7 mouse cellular contexts compared by ENCODE assay signal in genomic region chr11:117482677-117483511, GRCm38 (mm10). TPM values are rescaled to one million over a fixed set of nuclear protein-coding genes. Genes with fewer than 3 reads are reported as not detected.
DNase-seq lines count a peak whose midpoint lies in the region; ATAC-seq and TF ChIP-seq lines count a peak whose summit lies in the region.

No protein-coding gene starts in this region.

- H3K4me1 ChIP-seq in embryonic facial prominence, embryonic 15.5 days, result peaks cover 56% of the 10 kb centered on the region
- peaks cover 21 to 25% of the 10 kb centered on the region in 2 experiments for H3K4me1 ChIP-seq in heart, embryonic 14.5 days (ENCODE audit: control insufficient read depth in 2 of 2, insufficient read depth in 2 of 2, low read length in 2 of 2)
- peaks cover 7% of the 10 kb centered on the region for H3K4me1 ChIP-seq in liver, adult 2 months (ENCODE audit: control insufficient read depth, insufficient read depth, low read length)
- H3K4me1 ChIP-seq in stomach, embryonic 14.5 days (ENCODE audit: control insufficient read depth, insufficient read depth, low read length), result peaks cover 18% of the 10 kb centered on the region

- H3K4me3 ChIP-seq in embryonic facial prominence, embryonic 15.5 days (replicated peaks), result peak overlapping the region; percentile 23
- peak overlapping the region; percentile 26 to 36 for H3K4me3 ChIP-seq in heart, embryonic 14.5 days (ENCODE audit: control insufficient read depth in 1 of 2, insufficient read depth in 1 of 2, low read depth in 1 of 2, low read length in 2 of 2)
- peak overlapping the region; percentile 11; the same call in 1 of the 2 replicates for H3K4me3 ChIP-seq in liver, adult 2 months (ENCODE audit: insufficient read depth, low read depth, low read length)
- peak overlapping the region; percentile 22 for H3K4me3 ChIP-seq in stomach, embryonic 14.5 days (ENCODE audit: low read depth, low read length)

- no peaks in the 10 kb centered on the region for H3K27me3 ChIP-seq in embryonic facial prominence, embryonic 15.5 days
- 0 out of 2 replicates have a peak, but pooled peaks cover 4% of the 10 kb centered on the region for H3K27me3 ChIP-seq in heart, embryonic 14.5 days (ENCODE audit: control insufficient read depth, insufficient read depth, low read length)
- H3K27me3 ChIP-seq in liver, adult 2 months (ENCODE audit: control insufficient read depth, insufficient read depth, low read length), result no peaks in the 10 kb centered on the region
- no peaks in the 10 kb centered on the region for H3K27me3 ChIP-seq in stomach, embryonic 14.5 days (ENCODE audit: control insufficient read depth, insufficient read depth, low read length)

- peak overlapping the region; percentile 49 for H3K4me2 ChIP-seq in embryonic facial prominence, embryonic 15.5 days (replicated peaks)
- H3K4me2 ChIP-seq in heart, embryonic 14.5 days (ENCODE audit: low read length), result peak overlapping the region; percentile 68
- H3K4me2 ChIP-seq in stomach, embryonic 14.5 days (replicated peaks; ENCODE audit: low read depth, low read length), result peak overlapping the region; percentile 37

- H3K27ac ChIP-seq in embryonic facial prominence, embryonic 15.5 days (replicated peaks), result peak overlapping the region; percentile 85
- H3K27ac ChIP-seq in heart, embryonic 14.5 days (replicated peaks in 1 of 2; ENCODE audit: control insufficient read depth in 1 of 2, insufficient read depth in 1 of 2, low read depth in 2 of 2, low read length in 2 of 2), result no peak overlapping the region; a peak in 1 of 4 replicates
- H3K27ac ChIP-seq in liver, adult 2 months (replicated peaks; ENCODE audit: insufficient read depth, low read depth, low read length), result no peak overlapping the region
- peak overlapping the region; percentile 82; the same call in 1 of the 2 replicates for H3K27ac ChIP-seq in stomach, embryonic 14.5 days (ENCODE audit: low read length)

- ATAC-seq in embryonic facial prominence, embryonic 15.5 days (ENCODE audit: insufficient number of reproducible peaks, low FRiP score, low TSS enrichment, low read depth), result peak; percentile 55
- ATAC-seq in heart, embryonic 14.5 days (ENCODE audit: insufficient number of reproducible peaks, insufficient read depth, low FRiP score, low read depth), result peak; percentile 62
- peak; percentile 71; the same call in 1 of the 2 replicates for ATAC-seq in stomach, embryonic 14.5 days (ENCODE audit: insufficient number of reproducible peaks, insufficient read depth, low FRiP score, low read depth)

- no peaks in the 10 kb centered on the region for H3K9me3 ChIP-seq in embryonic facial prominence, embryonic 15.5 days (replicated peaks)
- H3K9me3 ChIP-seq in heart, embryonic 14.5 days (ENCODE audit: control insufficient read depth, low read length), result no peaks in the 10 kb centered on the region
- H3K9me3 ChIP-seq in stomach, embryonic 14.5 days (ENCODE audit: control insufficient read depth, low read depth, low read length), result no peaks in the 10 kb centered on the region

- 2% methylated on average over 25 of the region's 26 CpGs for WGBS in embryonic facial prominence, embryonic 15.5 days
- 2% methylated on average over 21 of the region's 26 CpGs for WGBS in heart, embryonic 14.5 days
- WGBS in liver, adult 2 months, result 4% methylated on average over 26 of the region's 26 CpGs
- WGBS in stomach, embryonic 14.5 days, result 1% methylated on average over 25 of the region's 26 CpGs

- H3K9ac ChIP-seq in embryonic facial prominence, embryonic 15.5 days, result no peak overlapping the region
- H3K9ac ChIP-seq in heart, embryonic 14.5 days (ENCODE audit: low read length), result peak overlapping the region; percentile 56
- H3K9ac ChIP-seq in liver, adult 2 months (ENCODE audit: low read depth, low read length), result no peak overlapping the region; the same call in 1 of the 2 replicates
- no peak overlapping the region for H3K9ac ChIP-seq in stomach, embryonic 14.5 days (replicated peaks; ENCODE audit: low read depth, low read length)

- DNase-seq in adrenal gland, postnatal 36 days, result peak; percentile 83 to 88
- DNase-seq in kidney, postnatal 10 days, result peak; percentile 89
- DNase-seq in liver, adult 2 months (ENCODE audit: extremely low read depth, low read depth, low spot score), result peak; percentile 19
- DNase-seq in naive thymus-derived CD4-positive, alpha-beta T cell, adult 2 months (ENCODE audit: low read depth), result peak; percentile 85

- no peak for TF ChIP-seq POLR2A in liver, adult 2 months (IDR thresholded peaks at IDR 0.05; ENCODE audit: extremely low read depth, insufficient read depth, low read length)

- TF ChIP-seq CTCF in liver, adult 2 months (IDR thresholded peaks at IDR 0.05; ENCODE audit: low read depth, low read length), result no peak

- no peaks in the 10 kb centered on the region for H3K36me3 ChIP-seq in embryonic facial prominence, embryonic 15.5 days
- H3K36me3 ChIP-seq in heart, embryonic 14.5 days (ENCODE audit: control insufficient read depth, insufficient read depth, low read length), result no peaks in the 10 kb centered on the region
- H3K36me3 ChIP-seq in liver, adult 2 months (ENCODE audit: control insufficient read depth, insufficient read depth, low read length), result no peaks in the 10 kb centered on the region
- H3K36me3 ChIP-seq in stomach, embryonic 14.5 days (ENCODE audit: control insufficient read depth, insufficient read depth, low read length), result no peaks in the 10 kb centered on the region

- H3K79me2 ChIP-seq in liver, adult 2 months (ENCODE audit: control insufficient read depth, insufficient read depth, low read length), result no peaks in the 10 kb centered on the region

RNA-seq across cellular contexts. Expression of gene Gm11733, which starts 1.3 kb away (rescaled TPM):
- total RNA-seq in adrenal gland, postnatal 36 days (2021), result not detected
- polyA plus RNA-seq in embryonic facial prominence, embryonic 15.5 days (2015; fragmentation: Nextera tagmentation; extraction: Ambion mirVana), result 0.12 TPM in 1 of 2 replicates, not detected in the other
- 0.08 TPM in 1 of 2 replicates, not detected in the other for polyA plus RNA-seq in heart, embryonic 14.5 days (2014; fragmentation: Nextera tagmentation; extraction: Ambion mirVana)
- not detected in 2 replicates for total RNA-seq in liver, adult 2 months (2014; rRNA removed)
- polyA plus RNA-seq in liver, adult 2 months (2012; rRNA removed), result not detected in 2 replicates
- not detected in 2 replicates for polyA plus RNA-seq in stomach, embryonic 14.5 days (2014; fragmentation: Nextera tagmentation; extraction: Ambion mirVana)

Comparison
In these comparisons a context has a peak if more than half of its experiments do, and no peak if none do; other contexts are left out.
1. DNase-seq: peak in every context shown above with its lines; median percentile 89 in kidney, postnatal 10 days; 86 in adrenal gland, postnatal 36 days; 85 in naive thymus-derived CD4-positive, alpha-beta T cell, adult 2 months; 19 in liver, adult 2 months.
2. H3K27ac ChIP-seq: peak in embryonic facial prominence, embryonic 15.5 days (single experiment) and stomach, embryonic 14.5 days (single experiment); none in heart, embryonic 14.5 days (0 of 2) and liver, adult 2 months (single experiment).
3. Peak in every context shown above with its lines, with median percentiles within 50 percentile points of each other: ATAC-seq, H3K4me2 ChIP-seq and H3K4me3 ChIP-seq.